Mouse (Mus musculus) ovary, postnatal 14 days (tissue): Measurements from ENCODE around the gene Scgb2b18.
"Not testable (repeated sequence)": the region's sequence is repeated elsewhere in the genome, so short reads cannot be mapped to it uniquely, and the experiment has no call there.

Source experiments
- DNase-seq: peaks from one replicate; pipeline ENCODE4 v3.0.0; 2022; ENCODE audit warnings: low spot score

Scgb2b18 gene

DNA sequence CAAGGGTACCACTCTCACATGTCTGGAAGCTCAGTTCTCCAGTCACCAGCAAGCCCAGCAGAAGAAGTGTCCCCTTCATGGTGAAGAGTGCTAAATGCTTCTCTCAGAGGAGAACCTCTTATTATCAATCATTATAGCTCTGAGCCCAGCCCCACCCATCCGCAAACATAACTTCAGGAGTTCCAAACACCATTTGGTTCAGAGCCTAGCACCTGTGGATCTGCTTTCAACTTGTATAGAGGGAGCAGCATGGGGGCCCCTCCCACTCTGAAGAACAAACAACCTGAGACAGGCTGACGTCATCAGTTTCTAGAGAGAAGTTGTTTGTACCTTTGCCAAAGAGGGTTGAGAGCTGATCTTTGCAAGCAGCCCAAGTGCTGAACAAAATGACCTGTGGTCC lies at the start of gene Scgb2b18:
TSS of gene Scgb2b18 (minus strand) at position 101 of the 400 bp plus-strand sequence.
- not testable (repeated sequence) for DNase-seq

DNA sequence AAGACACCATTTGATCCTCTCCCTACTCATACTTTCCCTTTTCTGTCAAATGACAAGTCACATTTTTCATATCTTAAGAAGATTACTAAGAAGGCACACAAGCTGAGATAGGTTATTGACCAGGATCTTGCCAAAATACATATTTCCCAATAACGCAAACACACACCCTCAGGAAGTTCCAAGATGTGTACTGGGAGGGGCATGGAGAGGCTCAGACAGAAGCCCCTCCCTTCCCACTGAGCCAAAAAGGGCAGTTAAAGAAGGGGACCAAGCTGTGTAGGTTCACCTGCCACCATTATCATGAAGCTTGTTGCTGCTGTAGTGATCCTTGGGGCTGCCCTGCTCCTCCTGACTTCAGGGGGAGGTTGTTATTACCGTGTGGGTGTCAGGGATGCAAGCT lies 11.6 kb upstream of the Scgb2b18 start, which contains the start of gene Scgb1b18:
TSS of gene Scgb1b18 (plus strand) at position 301 of the 400 bp plus-strand sequence.
- DNase-seq: not testable (repeated sequence)
